Mouse (Mus musculus) liver, adult (tissue): ENCODE results near the gene Ptpra.

Experiments
- GATA4 ChIP-seq: IDR thresholded peaks from 2 replicates; pipeline ENCODE4 v1.6.1; 2014; ENCODE audit warnings: mild to moderate bottlenecking, low read length; ENCODE audit not compliant: insufficient replicate concordance

Gene Ptpra

DNA sequence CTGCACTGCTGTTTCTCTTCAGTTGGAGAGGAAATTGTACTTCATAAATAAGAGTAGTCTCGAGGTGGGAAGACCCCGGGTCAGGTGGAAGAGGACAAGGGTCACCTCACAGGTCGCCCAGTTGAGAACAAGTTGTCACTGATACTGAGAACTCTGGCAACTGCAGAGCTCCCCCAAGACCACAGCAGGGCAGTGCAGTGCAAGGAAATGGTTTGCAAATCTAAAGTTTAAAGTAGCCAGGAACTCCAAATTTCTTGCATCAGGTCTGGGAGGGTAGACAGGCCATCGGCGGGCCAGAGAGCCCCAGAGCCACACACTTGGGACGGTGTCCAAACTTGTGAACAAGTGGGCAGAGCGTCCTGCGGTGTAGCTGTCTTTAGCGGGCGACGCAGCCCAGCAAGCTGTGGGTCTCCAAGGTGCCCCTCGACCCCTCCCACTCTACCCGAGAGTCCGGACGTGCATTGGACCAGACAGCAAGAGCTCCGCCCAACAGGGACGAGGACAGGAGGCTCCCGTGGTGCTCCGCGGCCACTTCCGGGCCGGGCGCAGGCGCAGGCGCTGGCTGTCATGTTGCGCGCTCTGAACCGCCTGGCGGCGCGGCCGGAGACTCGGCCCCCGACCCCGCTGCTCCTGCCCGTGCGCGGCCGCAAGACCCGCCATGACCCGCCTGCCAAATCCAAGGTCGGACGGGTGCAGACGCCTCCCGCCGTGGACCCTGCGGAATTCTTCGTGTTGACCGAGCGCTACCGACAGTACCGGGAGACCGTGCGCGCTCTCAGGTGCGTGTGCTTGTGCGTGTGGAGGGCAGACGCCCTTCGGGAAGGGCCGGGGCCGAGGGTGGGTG is 113.4 kb downstream of the Ptpra start, which contains the start of gene Mrps26:
Gene Mrps26 (plus strand): TSS at position 531 of the 844 bp plus-strand sequence.
- TF ChIP-seq GATA4: no peak

DNA sequence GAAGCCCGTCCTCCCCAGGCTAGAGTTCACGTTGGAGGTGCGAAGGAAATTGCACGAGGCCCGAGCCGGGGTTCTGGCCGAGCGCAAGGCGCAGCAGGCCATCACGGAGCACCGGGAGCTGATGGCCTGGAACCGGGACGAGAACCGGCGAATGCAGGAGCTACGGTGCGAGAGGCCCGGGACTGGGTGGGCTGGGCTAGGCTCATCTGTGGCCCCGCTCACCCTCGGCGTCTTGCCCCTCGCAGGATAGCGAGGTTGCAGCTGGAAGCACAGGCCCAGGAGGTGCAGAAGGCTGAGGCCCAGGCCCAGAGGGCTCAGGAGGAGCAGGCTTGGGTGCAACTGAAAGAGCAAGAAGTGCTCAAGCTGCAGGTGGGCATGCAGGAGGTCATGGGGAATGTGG is 114.0 kb downstream of the Ptpra start:
- no peak for TF ChIP-seq GATA4

DNA sequence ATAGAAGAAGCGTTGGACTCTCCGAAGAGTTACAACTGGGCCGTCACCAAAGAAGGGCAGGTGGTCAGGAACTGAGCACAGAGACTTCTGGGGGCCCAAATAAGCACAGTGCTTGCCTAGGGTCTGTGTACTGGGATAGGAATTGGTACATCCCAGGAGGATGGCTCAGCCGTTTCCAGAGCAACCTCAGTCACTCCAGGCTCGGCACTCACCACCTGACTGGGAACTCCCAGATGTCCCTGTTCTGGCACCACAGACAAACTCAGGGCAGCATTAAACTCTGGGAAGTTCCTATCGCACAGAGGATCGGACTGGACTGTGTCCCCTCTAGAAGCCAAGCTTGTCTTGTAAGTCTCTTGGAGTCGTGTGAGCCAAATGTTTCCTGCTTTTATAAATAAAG is 114.9 kb downstream of the Ptpra start:
- no peak for TF ChIP-seq GATA4

DNA sequence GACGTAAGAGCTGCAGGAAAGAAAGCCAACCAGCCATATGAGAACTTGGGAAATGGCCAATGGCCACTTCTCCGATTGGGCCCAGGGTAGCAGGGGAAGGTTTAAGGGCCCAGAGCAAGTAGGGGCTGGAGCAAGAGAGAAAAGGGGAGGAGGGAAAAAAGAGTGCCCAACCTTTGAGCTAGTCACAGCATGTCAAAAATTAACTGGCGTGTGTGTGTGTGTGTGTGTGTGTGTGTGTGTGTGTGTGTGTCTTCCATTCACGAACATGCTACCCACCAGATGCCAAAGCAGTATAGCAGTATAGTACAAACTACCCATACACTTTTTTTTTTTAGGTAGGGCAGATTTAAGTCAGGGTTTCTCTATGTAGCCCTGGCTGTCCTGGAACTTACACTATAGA is 118.8 kb downstream of the Ptpra start:
- TF ChIP-seq GATA4: no peak

DNA sequence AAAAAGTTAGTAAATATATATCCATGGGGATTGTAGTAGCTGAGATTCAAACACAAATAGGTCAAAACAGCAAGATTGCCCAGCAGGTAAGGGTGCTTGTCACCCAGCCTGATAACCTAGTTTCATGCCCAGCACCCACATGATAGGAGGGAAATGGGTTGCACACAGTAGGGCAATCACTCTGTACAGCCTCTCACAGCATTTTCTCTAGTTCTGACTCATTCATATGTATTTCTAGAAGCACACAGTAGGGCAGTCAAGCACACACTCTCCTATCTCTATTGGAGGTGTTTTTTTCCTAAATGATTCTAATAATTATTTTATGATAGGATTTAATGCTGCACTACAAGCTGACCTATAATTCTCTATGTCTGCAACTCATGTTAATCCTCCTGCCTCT is 119.8 kb downstream of the Ptpra start:
- TF ChIP-seq GATA4: no peak

DNA sequence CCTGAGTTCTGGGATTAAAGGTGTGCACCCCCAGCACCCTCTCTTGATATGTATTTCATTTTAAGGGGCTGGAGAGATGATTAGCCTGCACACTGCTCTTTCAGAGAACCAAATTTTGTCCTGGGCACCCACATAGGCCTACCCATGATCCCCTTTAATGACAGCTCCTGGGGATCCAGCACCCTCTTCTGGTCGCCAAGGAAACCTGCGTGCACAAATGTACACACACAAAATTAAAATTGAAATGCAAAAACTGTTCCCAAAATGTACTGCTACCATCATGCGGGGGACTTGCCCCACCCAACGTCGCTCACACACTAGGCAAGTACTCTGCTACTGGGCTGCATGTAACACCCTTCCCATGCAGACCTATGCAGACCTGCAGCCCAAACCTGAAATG is 124.9 kb downstream of the Ptpra start:
- no peak for TF ChIP-seq GATA4

DNA sequence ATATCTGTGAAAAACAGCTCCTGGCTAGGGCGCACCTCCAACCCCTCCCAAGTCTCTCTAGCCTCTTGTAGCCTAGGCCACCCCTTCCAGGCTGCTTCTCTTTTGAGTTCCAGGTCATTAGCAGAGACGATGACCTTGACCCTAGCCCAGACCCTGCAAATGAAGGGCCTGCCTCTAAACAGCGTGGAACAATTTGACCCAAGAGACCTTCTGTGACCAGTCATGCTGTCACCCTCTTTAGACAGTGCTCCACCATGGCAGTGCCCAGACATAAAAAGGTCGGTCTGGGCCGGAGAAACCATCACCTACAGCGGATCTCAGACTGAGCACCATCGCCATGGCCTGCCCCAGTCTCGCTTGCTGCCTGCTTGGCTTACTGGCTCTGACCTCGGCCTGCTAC is 125.8 kb downstream of the Ptpra start, which contains the start of gene Oxt:
Gene Oxt (plus strand): TSS at position 301 of the 400 bp plus-strand sequence.
- TF ChIP-seq GATA4: no peak

DNA sequence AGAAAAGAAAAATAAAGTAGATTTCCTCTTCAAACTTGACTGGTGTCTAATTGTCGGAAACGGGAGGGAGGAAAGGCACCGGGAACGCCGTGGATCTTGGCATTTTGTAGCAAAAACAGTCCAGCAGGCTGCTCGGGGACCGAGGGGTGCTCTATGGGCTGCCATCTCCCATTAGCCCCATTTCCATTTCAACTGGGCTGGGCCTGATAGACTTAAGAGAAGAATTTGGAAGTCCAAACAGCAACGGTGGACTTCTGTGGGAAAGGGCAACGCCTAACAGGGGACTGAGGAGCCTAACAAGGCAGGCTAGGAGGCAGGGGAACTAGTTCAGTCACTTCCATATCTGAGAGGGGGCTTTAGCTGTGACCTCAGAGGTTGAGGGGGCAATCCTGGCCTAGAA is 126.9 kb downstream of the Ptpra start:
- no peak for TF ChIP-seq GATA4

DNA sequence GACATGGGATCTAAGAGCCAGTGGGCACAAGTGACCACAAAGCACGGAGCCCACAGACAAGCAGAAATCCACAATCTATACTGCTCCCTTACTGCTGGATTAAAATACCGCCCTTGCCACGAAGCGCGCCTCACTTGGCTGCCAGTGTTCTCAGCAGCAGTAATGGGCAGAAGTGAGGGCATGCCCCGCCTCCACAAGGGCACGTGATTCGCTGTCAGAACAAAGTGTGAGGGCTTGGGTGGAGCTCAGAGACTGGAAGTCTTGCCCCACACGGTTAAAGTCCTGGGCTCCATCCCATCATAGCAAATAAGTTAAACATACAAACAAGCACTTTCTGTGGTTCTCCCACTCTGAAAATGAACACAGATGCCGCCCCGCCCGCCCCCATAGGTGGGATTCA is 127.6 kb downstream of the Ptpra start:
- TF ChIP-seq GATA4: no peak

DNA sequence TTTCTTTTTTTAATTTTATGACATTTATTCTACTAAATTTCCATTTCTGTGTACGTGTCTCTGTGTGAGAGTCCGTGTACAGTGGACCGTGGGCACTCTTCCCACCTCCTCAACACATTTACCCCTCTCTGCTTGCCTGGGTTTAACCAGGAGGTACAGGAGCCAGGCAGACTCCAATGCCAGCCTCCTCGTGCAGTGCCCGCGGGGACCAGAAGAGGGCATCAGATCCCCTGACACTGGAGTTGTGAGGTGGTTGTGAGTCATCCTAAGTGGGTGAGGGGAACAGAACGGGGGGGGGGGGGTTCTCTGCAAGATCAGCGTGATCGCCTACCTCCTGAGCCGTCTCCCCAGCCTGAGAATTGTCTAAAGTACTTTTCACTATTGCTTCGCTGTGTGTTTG is 128.1 kb downstream of the Ptpra start:
- TF ChIP-seq GATA4: no peak

DNA sequence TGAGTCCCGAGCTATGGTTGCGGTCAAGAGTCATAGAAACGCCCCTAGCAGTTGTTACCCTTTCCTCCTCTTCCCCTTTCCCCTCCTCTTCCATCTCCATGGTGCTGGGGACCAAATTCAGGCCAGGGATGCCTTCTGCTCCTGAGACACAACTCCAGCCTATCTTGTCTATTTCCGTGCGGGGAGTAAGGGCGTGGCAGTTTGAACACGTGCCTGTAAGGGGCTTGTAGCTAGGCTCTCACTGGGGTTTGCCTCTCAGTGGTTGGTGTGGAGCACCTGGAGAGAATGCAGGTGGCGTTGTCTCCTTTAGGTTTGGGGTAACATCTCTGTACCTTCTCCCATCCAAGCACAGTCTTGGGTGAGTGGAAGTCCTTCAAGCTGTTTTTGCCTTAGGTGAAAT is 129.7 kb downstream of the Ptpra start:
- TF ChIP-seq GATA4: no peak

DNA sequence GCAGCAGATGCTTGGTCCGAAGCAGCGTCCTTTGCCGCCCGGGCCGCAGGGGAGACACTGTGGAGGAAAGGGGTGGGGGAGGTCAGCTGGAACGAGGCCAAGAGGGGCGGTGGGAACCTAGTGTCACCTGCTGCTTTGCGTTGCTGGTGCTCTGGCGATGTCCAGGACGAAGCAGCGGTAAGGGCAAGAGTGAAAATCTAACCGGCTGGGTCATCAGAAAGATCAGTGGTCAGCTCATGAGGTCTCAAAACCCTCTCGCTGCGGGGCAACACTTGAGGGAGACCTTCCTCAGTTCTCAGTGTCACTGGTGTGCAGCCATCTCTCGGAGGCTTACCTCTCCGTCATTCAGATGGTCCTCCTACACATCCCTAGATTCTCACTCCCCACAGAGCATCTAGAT is 131.1 kb downstream of the Ptpra start:
- no peak for TF ChIP-seq GATA4

DNA sequence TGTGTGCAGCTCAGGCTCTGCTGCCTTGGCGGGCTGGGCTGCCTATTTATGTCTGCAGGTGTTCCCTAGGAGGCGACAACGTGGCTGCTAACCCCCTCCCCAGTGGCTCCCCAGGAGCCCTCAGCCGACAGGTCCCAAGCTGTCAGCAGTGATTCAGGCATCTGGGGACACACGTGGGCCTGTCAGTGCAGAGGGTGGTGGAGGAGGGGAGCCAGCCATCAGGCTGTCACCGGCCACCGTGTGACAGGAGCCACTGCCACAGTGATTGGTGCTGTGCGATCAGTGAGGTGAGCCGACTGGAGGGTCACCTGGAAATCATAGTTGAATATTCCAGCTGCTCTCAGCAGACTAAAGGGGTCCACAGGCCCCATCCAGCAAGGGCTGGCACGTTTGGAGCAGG is 132.5 kb downstream of the Ptpra start, which contains the start of gene Avp:
Gene Avp (minus strand): TSS at position 3 of the 400 bp plus-strand sequence.
- TF ChIP-seq GATA4: no peak

DNA sequence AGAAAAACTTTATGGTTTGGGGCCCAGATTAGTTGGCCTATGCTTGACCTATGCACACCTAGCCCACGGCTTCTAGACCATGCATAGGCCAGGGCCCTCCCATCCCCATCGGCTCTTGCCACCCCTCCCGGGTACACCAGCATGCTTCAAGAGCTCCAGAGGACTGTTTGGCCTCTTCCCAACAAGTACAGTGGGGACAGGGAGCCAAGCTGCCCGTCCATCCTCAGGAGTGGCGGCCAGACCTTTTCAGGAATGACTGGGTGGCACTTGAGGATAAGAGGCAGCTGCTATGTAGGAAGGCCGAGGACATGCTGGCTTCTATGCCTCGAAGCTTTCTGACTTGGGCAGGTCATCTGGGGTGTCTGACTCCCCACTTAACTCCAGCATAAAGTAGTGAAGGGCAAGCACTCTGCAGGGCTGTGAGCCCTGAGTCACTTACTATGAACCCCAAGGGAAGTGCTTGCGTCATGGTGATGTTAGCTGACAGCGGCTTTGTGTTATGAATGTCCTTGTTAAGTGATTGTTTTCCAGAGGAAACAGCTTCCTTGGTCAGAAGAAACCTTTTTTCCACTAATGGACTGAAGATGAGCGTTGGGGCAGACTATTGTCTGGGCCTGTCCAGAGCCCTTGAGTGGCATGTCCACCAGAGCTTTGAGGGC is 134.0 kb downstream of the Ptpra start:
- no peak for TF ChIP-seq GATA4

DNA sequence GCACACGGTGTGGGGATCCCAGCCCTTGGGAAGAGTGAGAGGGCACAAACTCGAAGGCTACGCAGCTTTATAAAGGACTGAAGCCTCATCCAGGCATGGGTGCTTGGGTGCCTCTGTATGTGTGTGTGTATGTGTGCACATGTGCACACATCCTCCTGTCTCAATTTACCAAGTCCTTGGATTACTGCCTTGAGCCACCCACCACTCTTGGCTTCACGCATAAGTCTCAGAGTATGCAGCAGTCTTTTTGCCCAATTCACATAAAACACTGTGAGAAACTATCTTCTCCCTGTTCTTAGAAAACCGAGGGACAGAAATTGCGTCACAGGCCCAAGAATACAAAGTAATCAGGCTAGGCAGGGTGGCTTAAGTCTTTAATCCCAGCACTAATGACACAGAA is 135.9 kb downstream of the Ptpra start:
- TF ChIP-seq GATA4: no peak

DNA sequence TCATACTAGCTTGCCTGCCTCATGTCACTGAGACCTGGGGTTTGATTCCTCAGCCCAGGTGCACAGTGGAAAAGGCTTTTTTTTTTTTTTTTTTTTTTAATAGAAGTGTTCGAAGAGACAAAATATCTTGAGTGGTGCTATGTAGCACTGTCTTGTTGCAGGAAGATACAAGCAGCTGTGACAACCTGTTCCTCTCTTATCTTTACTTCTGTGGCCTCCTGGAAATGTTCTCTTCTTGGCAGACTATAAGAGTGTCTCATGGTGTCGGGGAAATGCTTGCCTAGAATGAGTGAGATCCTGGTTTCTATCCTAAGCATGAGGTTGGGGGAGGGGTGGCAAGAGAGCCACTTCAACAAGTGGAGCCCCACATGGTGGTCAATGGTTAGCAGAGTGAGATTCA is 138.3 kb downstream of the Ptpra start:
- no peak for TF ChIP-seq GATA4
